Mouse (Mus musculus) midbrain, embryonic 15.5 days (tissue): Measurements from ENCODE around the gene Kdm4c. TPM values are rescaled to one million over a fixed set of nuclear protein-coding genes. Genes with fewer than 3 reads are reported as not detected.
"Not testable (repeated sequence)": the region's sequence is repeated elsewhere in the genome, so short reads cannot be mapped to it uniquely, and the experiment has no call there.

Experiments
- ATAC-seq: fragments of 200-750 bp; cut with Nextera tagmentation; replicated peaks from 2 replicates; pipeline ENCODE4 v1.8.0; 2017; ENCODE audit warnings: moderate TSS enrichment
- H3K27ac ChIP-seq: fragments of 300-500 bp; sonication (generic); 2 replicates; pipeline ENCODE4 v1.5.1; 2015; ENCODE audit warnings: mild to moderate bottlenecking, inconsistent platforms
- H3K27me3 ChIP-seq: fragments of 300-500 bp; sonication (generic); replicated peaks from 2 replicates; pipeline ENCODE4 v1.6.1; 2015; ENCODE audit warnings: inconsistent platforms
- H3K36me3 ChIP-seq: fragments of 300-500 bp; sonication (generic); replicated peaks from 2 replicates; pipeline ENCODE4 v1.6.1; 2015; ENCODE audit warnings: inconsistent platforms
- H3K4me1 ChIP-seq: fragments of 300-500 bp; sonication (generic); 2 replicates; pipeline ENCODE4 v1.6.1; 2015; ENCODE audit warnings: inconsistent platforms
- H3K4me2 ChIP-seq: fragments of 300-500 bp; sonication (generic); 2 replicates; pipeline ENCODE4 v1.6.1; 2015; ENCODE audit warnings: inconsistent platforms, mild to moderate bottlenecking, moderate library complexity
- H3K4me3 ChIP-seq: fragments of 300-500 bp; sonication (generic); 2 replicates; pipeline ENCODE4 v1.5.1; 2015; ENCODE audit warnings: mild to moderate bottlenecking, inconsistent platforms
- H3K9ac ChIP-seq: fragments of 300-500 bp; sonication (generic); 2 replicates; pipeline ENCODE4 v1.6.1; 2015; ENCODE audit warnings: mild to moderate bottlenecking, inconsistent platforms
- H3K9me3 ChIP-seq: fragments of 300-500 bp; sonication (generic); 2 replicates; pipeline ENCODE4 v1.6.1; 2016; ENCODE audit warnings: inconsistent platforms
- WGBS: fragments of 180-500 bp; shearing (Covaris S2); methylation state at CpG from one replicate; pipeline ENCODE4 v1.1.7; 2015; ENCODE audit warnings: mixed read lengths; 5-methylcytosine and 5-hydroxymethylcytosine counted together
- polyA plus RNA-seq: library from polyadenylated mRNA; unstranded; fragments of >200 nt; fragmentation: Nextera tagmentation; extraction: Ambion mirVana; gene quantifications from 2 replicates; pipeline ENCODE4 v1.2.1, GENCODE M21; 2015

Kdm4c gene
- polyA plus RNA-seq, 1 experiment from 2014 or later: 17.6 TPM

- no peaks in the 10 kb centered on the region for H3K9me3 ChIP-seq
- no peak overlapping the region for H3K4me2 ChIP-seq
- H3K27me3 ChIP-seq: no peaks in the 10 kb centered on the region
- H3K27ac ChIP-seq: no peak overlapping the region
- ATAC-seq: no peak
- 94% methylated on average over 4 of the region's 4 CpGs for WGBS
- H3K9ac ChIP-seq: no peak overlapping the region
- no peak overlapping the region for H3K4me3 ChIP-seq
- H3K4me1 ChIP-seq: no peaks in the 10 kb centered on the region
- peaks cover 14% of the 10 kb centered on the region; the same call in 1 of the 2 replicates for H3K36me3 ChIP-seq
Observed at GRCm38 (mm10) chr4:74357479-74357878, 115.2 kb downstream of the Kdm4c start.

- 99% methylated on average over 3 of the region's 3 CpGs for WGBS
- H3K9me3 ChIP-seq: no peaks in the 10 kb centered on the region
- no peak for ATAC-seq
- H3K4me2 ChIP-seq: no peak overlapping the region
- H3K4me1 ChIP-seq: no peaks in the 10 kb centered on the region
- H3K9ac ChIP-seq: no peak overlapping the region
- H3K36me3 ChIP-seq: peaks cover 12% of the 10 kb centered on the region; the same call in 1 of the 2 replicates
- H3K27ac ChIP-seq: no peak overlapping the region
- no peaks in the 10 kb centered on the region for H3K27me3 ChIP-seq
- no peak overlapping the region for H3K4me3 ChIP-seq
Observed at GRCm38 (mm10) chr4:74360274-74360673, 118.0 kb downstream of the Kdm4c start.

GRCm38 (mm10) chr4:74386583-74386982, 144.3 kb downstream of the Kdm4c start:
- H3K27me3 ChIP-seq: no peaks in the 10 kb centered on the region
- H3K4me2 ChIP-seq: no peak overlapping the region
- H3K27ac ChIP-seq: no peak overlapping the region
- H3K9ac ChIP-seq: no peak overlapping the region
- no peaks in the 10 kb centered on the region for H3K4me1 ChIP-seq
- no peak for ATAC-seq
- H3K36me3 ChIP-seq: no peaks in the 10 kb centered on the region
- no peak overlapping the region for H3K4me3 ChIP-seq
- H3K9me3 ChIP-seq: no peaks in the 10 kb centered on the region
- 86% methylated on average over 4 of the region's 4 CpGs for WGBS

GRCm38 (mm10) chr4:74393162-74393561, 150.9 kb downstream of the Kdm4c start:
- ATAC-seq: no peak
- Histone ChIP-seq H3K9me3 (no peaks in the 10 kb centered on the region), H3K4me3 (no peak overlapping the region), H3K27me3 (no peaks in the 10 kb centered on the region), H3K4me2 (no peak overlapping the region), H3K36me3 (peaks cover 9% of the 10 kb centered on the region; the same call in 1 of the 2 replicates), H3K27ac (no peak overlapping the region), H3K4me1 (no peaks in the 10 kb centered on the region), H3K9ac (no peak overlapping the region)
- WGBS: 95% methylated on average over 2 of the region's 2 CpGs

GRCm38 (mm10) chr4:74396562-74396961, 154.3 kb downstream of the Kdm4c start:
- 95% methylated on average over 5 of the region's 5 CpGs for WGBS
- Histone ChIP-seq H3K9me3 (no peaks in the 10 kb centered on the region), H3K9ac (no peak overlapping the region), H3K4me1 (no peaks in the 10 kb centered on the region), H3K36me3 (peaks cover 9% of the 10 kb centered on the region; the same call in 1 of the 2 replicates), H3K27me3 (no peaks in the 10 kb centered on the region), H3K27ac (no peak overlapping the region), H3K4me3 (no peak overlapping the region), H3K4me2 (no peak overlapping the region)
- no peak for ATAC-seq

GRCm38 (mm10) chr4:74401617-74402313, 159.5 kb downstream of the Kdm4c start:
- not testable (repeated sequence) for H3K27me3 ChIP-seq, H3K36me3 ChIP-seq, H3K27ac ChIP-seq, H3K4me1 ChIP-seq, H3K9me3 ChIP-seq, H3K4me3 ChIP-seq, H3K9ac ChIP-seq, H3K4me2 ChIP-seq
- 74% methylated on average over 7 of the region's 7 CpGs for WGBS
- 0 out of 2 replicates have a peak, but pooled peaks have one; percentile 62 for ATAC-seq

GRCm38 (mm10) chr4:74408731-74409130, 166.4 kb downstream of the Kdm4c start:
- H3K9me3 ChIP-seq: no peaks in the 10 kb centered on the region
- H3K4me3 ChIP-seq: no peak overlapping the region
- H3K4me1 ChIP-seq: no peaks in the 10 kb centered on the region
- no peak overlapping the region for H3K4me2 ChIP-seq
- H3K27me3 ChIP-seq: no peaks in the 10 kb centered on the region
- H3K27ac ChIP-seq: no peak overlapping the region
- 79% methylated on average over 1 of the region's 1 CpGs for WGBS
- no peak overlapping the region for H3K9ac ChIP-seq
- no peaks in the 10 kb centered on the region for H3K36me3 ChIP-seq
- ATAC-seq: no peak

GRCm38 (mm10) chr4:74419794-74420193, 177.5 kb downstream of the Kdm4c start:
- H3K36me3 ChIP-seq: no peaks in the 10 kb centered on the region
- WGBS: 68% methylated on average over 1 of the region's 1 CpGs
- no peak overlapping the region for H3K9ac ChIP-seq
- no peaks in the 10 kb centered on the region for H3K9me3 ChIP-seq
- no peak overlapping the region for H3K4me3 ChIP-seq
- no peak for ATAC-seq
- no peak overlapping the region for H3K27ac ChIP-seq
- H3K27me3 ChIP-seq: no peaks in the 10 kb centered on the region
- H3K4me1 ChIP-seq: no peaks in the 10 kb centered on the region
- no peak overlapping the region for H3K4me2 ChIP-seq

Other genes starting within 250 kb of the Kdm4c start
- gene Frmd3, start 229.1 kb upstream of the Kdm4c start, polyA plus RNA-seq: 33.9 and 37.3 TPM in 2 replicates